Mouse (Mus musculus): Measurements from ENCODE around the gene Esr1. TPM values are rescaled to one million over a fixed set of nuclear protein-coding genes. Genes with fewer than 3 reads are reported as not detected.

Gene Esr1
- polyA plus RNA-seq, 1 experiment from 2014 or later, result 0.05 TPM

DNA sequence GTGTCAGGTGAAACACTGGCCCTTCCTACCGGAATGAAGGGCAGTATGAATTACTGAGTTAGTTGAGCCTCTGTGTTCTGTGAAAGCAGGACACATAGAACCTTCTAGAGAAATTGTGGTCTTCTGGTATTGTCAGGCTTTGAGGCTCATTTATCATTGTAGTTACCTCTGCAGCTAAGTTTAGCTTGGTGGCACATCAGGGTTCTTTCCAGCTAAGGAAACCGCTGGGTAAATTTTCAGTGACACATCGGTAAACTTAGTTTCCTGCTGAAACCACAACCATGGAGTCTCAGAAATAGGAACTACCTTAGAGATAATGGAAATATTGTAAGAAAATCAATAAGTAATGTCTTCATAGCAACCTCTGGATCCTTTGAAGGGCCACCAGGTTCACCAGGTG, 366.0 kb downstream of the Esr1 start:
- H3K9me3 ChIP-seq (ENCODE audit: control insufficient read depth, low read length), result no peaks in the 10 kb centered on the region
- DNase-seq (ENCODE audit: low spot score) (no peak), ATAC-seq (replicated peaks; ENCODE audit: low FRiP score) (no peak)
- no peaks in the 10 kb centered on the region for H3K36me3 ChIP-seq (ENCODE audit: control insufficient read depth, insufficient read depth, low read length)
- no peak overlapping the region for H3K4me3 ChIP-seq (ENCODE audit: low read depth, low read length)
- WGBS, result 64% methylated on average over 3 of the region's 3 CpGs
- no peaks in the 10 kb centered on the region for H3K27me3 ChIP-seq (replicated peaks; ENCODE audit: control insufficient read depth, insufficient read depth, low read length)
- no peaks in the 10 kb centered on the region for H3K4me1 ChIP-seq (replicated peaks; ENCODE audit: control insufficient read depth, insufficient read depth, low read length)
- H3K9ac ChIP-seq (ENCODE audit: low read depth, low read length), result no peak overlapping the region
- H3K4me2 ChIP-seq, result no peak overlapping the region
- no peak overlapping the region for H3K27ac ChIP-seq (ENCODE audit: low read depth, low read length)

DNA sequence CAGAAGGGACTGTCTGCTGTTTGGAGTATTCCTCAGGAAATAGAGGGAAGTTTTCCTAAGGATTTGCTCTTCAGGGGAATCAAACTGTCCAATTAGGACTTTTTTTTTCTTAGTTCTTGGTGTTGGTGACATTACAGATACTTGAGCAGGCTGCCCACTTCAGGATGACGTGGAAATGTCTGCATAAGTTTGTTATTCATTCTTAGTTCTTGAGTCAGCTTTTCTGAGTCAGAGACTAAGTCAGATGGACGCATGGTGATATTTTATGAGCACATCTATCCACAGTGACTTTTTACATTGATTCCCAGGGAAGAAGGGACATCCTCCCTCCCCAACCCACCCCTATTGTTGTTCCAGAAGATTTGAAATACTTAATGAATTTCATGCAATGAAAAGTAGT, 372.5 kb downstream of the Esr1 start:
- Histone ChIP-seq H3K4me1 (replicated peaks; ENCODE audit: control insufficient read depth, insufficient read depth, low read length) (no peaks in the 10 kb centered on the region), H3K9me3 (ENCODE audit: control insufficient read depth, low read length) (no peaks in the 10 kb centered on the region), H3K4me2 (no peak overlapping the region), H3K4me3 (ENCODE audit: low read depth, low read length) (no peak overlapping the region), H3K27me3 (replicated peaks; ENCODE audit: control insufficient read depth, insufficient read depth, low read length) (no peaks in the 10 kb centered on the region), H3K27ac (ENCODE audit: low read depth, low read length) (no peak overlapping the region), H3K36me3 (ENCODE audit: control insufficient read depth, insufficient read depth, low read length) (no peaks in the 10 kb centered on the region), H3K9ac (ENCODE audit: low read depth, low read length) (no peak overlapping the region)
- WGBS, result 62% methylated on average over 2 of the region's 2 CpGs
- DNase-seq (ENCODE audit: low spot score), result no peak
- ATAC-seq (replicated peaks; ENCODE audit: low FRiP score), result no peak

DNA sequence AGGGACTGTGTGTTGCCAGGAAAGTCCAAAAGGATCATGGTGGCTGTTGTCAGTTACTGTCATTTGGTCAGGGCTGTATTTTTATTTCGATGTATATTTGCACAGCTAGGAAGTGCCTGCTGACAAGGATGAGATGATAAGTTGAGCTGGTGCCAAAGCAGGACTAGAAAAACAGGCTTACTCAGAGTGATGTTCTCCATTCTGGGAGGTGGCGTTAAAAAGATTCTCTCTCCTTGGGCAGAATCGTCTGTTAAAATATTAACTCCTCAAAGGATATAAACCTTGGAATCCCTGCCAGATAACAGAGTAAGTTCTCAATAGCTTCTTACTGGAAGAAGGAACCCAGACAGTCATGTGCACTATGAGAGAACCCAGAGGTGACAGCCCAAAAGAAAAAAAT, 382.4 kb downstream of the Esr1 start:
- Histone ChIP-seq H3K4me2 (no peak overlapping the region), H3K9ac (ENCODE audit: low read depth, low read length) (no peak overlapping the region), H3K27ac (ENCODE audit: low read depth, low read length) (no peak overlapping the region), H3K36me3 (ENCODE audit: control insufficient read depth, insufficient read depth, low read length) (no peaks in the 10 kb centered on the region), H3K9me3 (ENCODE audit: control insufficient read depth, low read length) (no peaks in the 10 kb centered on the region), H3K4me3 (ENCODE audit: low read depth, low read length) (no peak overlapping the region), H3K4me1 (replicated peaks; ENCODE audit: control insufficient read depth, insufficient read depth, low read length) (no peaks in the 10 kb centered on the region), H3K27me3 (replicated peaks; ENCODE audit: control insufficient read depth, insufficient read depth, low read length) (no peaks in the 10 kb centered on the region)
- DNase-seq (ENCODE audit: low spot score), result no peak
- ATAC-seq (replicated peaks; ENCODE audit: low FRiP score), result no peak
- 66% methylated on average over 3 of the region's 3 CpGs for WGBS

DNA sequence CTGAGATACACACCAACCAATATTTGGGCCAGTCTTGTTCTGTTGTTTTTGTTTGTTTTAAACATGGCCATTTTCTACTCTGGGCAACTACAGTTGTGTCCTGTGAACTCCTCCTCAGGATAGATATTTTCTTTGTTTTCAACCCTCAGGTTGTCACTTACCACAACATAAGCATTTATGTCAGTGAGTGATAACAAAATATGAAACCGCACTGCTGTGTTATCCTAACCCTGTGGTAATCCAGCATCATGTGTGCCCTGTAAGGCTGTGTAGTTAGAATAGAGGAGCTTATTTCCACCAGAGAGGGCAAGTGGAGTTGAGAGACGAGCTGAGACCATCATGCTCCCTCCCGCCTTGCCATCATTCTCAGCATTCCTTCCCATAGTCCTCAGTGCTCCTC, 385.2 kb downstream of the Esr1 start:
- WGBS, result 76% methylated on average over 3 of the region's 3 CpGs
- Histone ChIP-seq H3K36me3 (ENCODE audit: control insufficient read depth, insufficient read depth, low read length) (no peaks in the 10 kb centered on the region), H3K27me3 (replicated peaks; ENCODE audit: control insufficient read depth, insufficient read depth, low read length) (no peaks in the 10 kb centered on the region)

DNA sequence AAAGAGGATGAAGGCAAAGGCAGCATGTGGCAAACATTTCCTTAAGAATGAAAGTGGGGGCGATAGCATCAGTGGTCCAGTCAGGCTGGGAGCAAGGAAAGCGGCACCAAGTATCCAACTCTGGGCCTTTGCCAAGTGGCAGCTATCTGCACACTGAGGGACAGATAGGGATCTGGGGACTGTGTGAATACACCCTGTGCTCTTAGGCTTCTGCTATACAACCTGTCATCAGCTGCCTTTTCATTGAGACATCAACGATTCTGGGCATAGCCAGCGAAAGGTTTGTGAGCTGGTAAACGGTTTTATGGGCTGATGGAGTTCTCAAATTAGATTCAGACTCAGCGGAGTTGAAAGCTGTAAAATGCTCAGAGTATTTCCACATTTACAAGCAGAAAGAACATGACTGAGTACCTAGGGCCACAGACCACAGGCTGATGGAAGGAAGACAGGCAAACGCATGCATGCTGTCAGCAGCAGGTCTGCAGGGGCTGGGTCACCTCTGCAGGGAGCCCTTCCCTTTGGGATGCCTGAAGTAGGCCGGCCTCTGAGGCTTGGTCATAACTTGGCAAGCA, 397.5 kb downstream of the Esr1 start:
- no peak overlapping the region for H3K9ac ChIP-seq (ENCODE audit: low read depth, low read length)
- H3K36me3 ChIP-seq (ENCODE audit: control insufficient read depth, insufficient read depth, low read length), result no peaks in the 10 kb centered on the region
- no peak overlapping the region for H3K27ac ChIP-seq (ENCODE audit: low read depth, low read length)
- 79% methylated on average over 8 of the region's 8 CpGs for WGBS
- no peak for DNase-seq (ENCODE audit: low spot score)
- no peak overlapping the region for H3K4me2 ChIP-seq
- H3K9me3 ChIP-seq (ENCODE audit: control insufficient read depth, low read length), result no peaks in the 10 kb centered on the region
- no peak for ATAC-seq (replicated peaks; ENCODE audit: low FRiP score)
- no peak overlapping the region for H3K4me3 ChIP-seq (ENCODE audit: low read depth, low read length)
- no peaks in the 10 kb centered on the region for H3K4me1 ChIP-seq (replicated peaks; ENCODE audit: control insufficient read depth, insufficient read depth, low read length)
- H3K27me3 ChIP-seq (replicated peaks; ENCODE audit: control insufficient read depth, insufficient read depth, low read length), result no peaks in the 10 kb centered on the region

More for the DNA sequence above, 385.2 kb downstream of the Esr1 start:
- no peaks in the 10 kb centered on the region for H3K4me1 ChIP-seq (replicated peaks; ENCODE audit: control insufficient read depth, insufficient read depth, low read length)
- H3K27ac ChIP-seq (ENCODE audit: low read depth, low read length), result no peak overlapping the region
- no peak for DNase-seq (ENCODE audit: low spot score)
- no peak overlapping the region for H3K4me2 ChIP-seq
- H3K9me3 ChIP-seq (ENCODE audit: control insufficient read depth, low read length), result no peaks in the 10 kb centered on the region
- no peak overlapping the region for H3K4me3 ChIP-seq (ENCODE audit: low read depth, low read length)
- no peak for ATAC-seq (replicated peaks; ENCODE audit: low FRiP score)
- no peak overlapping the region for H3K9ac ChIP-seq (ENCODE audit: low read depth, low read length)

DNA sequence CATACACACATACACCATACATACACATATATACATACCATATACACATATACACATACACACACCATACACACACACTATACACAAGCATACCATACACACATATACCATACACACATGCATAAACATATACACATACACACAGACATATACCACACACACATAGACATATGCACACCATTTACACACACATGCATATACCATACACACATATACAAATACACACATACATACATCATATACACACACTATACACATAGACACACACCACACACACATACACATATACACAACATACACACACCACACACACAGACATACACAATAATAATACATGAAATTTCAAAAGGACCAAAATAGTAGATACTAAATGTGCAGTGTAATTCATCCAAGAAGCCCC, 400.6 kb downstream of the Esr1 start:
- DNase-seq (ENCODE audit: low spot score), result no peak
- H3K9ac ChIP-seq (ENCODE audit: low read depth, low read length), result no peak overlapping the region
- H3K27ac ChIP-seq (ENCODE audit: low read depth, low read length), result no peak overlapping the region
- no peak overlapping the region for H3K4me2 ChIP-seq
- no peaks in the 10 kb centered on the region for H3K27me3 ChIP-seq (replicated peaks; ENCODE audit: control insufficient read depth, insufficient read depth, low read length)
- no peaks in the 10 kb centered on the region for H3K9me3 ChIP-seq (ENCODE audit: control insufficient read depth, low read length)
- H3K36me3 ChIP-seq (ENCODE audit: control insufficient read depth, insufficient read depth, low read length), result no peaks in the 10 kb centered on the region
- no peak overlapping the region for H3K4me3 ChIP-seq (ENCODE audit: low read depth, low read length)
- H3K4me1 ChIP-seq (replicated peaks; ENCODE audit: control insufficient read depth, insufficient read depth, low read length), result no peaks in the 10 kb centered on the region
- ATAC-seq (replicated peaks; ENCODE audit: low FRiP score), result no peak

DNA sequence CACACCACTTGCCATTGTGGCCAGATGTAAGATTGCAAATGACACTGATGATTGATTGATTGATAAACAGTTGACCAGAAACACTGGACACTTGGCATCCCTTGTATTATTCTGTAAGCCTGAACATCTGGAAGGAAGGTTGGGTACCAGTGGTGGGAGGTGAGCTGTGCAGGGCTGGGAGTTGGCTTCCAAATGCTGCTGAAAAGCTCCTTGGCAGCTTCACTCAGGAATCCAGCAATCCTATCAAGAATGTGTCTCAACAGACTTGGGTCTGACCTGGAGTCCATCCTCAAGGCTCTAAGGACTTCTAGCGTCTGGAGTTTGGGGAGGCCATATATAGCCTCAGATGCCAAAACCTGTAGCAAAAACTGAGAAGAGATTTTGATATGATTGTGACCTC, 403.6 kb downstream of the Esr1 start:
- no peak overlapping the region for H3K4me3 ChIP-seq (ENCODE audit: low read depth, low read length)
- WGBS, result 78% methylated on average over 1 of the region's 1 CpGs
- no peak for ATAC-seq (replicated peaks; ENCODE audit: low FRiP score)

DNA sequence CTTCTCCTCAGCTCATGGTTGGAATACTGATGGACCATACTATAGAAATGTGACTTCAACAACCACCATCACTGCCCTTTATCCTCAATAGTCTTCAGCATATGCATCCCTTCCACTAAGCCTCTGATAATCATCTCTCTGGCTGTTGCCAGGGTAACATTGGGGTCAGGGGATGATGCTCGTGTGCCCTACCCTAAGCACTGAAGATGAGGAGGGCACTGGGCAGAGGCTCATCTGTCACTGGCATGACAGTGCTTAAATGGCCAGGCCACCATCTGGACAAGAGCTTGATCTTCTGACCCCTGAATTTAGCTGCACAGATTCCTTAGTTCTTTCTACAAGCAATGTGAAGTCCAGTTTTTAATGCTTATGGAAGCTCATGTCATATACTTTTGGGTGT, 405.8 kb downstream of the Esr1 start:
- Histone ChIP-seq H3K9ac (ENCODE audit: low read depth, low read length) (no peak overlapping the region), H3K36me3 (ENCODE audit: control insufficient read depth, insufficient read depth, low read length) (no peaks in the 10 kb centered on the region), H3K4me3 (ENCODE audit: low read depth, low read length) (no peak overlapping the region), H3K4me2 (no peak overlapping the region), H3K27ac (ENCODE audit: low read depth, low read length) (no peak overlapping the region), H3K4me1 (replicated peaks; ENCODE audit: control insufficient read depth, insufficient read depth, low read length) (no peaks in the 10 kb centered on the region), H3K9me3 (ENCODE audit: control insufficient read depth, low read length) (no peaks in the 10 kb centered on the region), H3K27me3 (replicated peaks; ENCODE audit: control insufficient read depth, insufficient read depth, low read length) (no peaks in the 10 kb centered on the region)
- ATAC-seq (replicated peaks; ENCODE audit: low FRiP score), result no peak
- DNase-seq (ENCODE audit: low spot score), result no peak
- 55% methylated on average over 1 of the region's 1 CpGs for WGBS

More for the DNA sequence above, 403.6 kb downstream of the Esr1 start:
- no peak for DNase-seq (ENCODE audit: low spot score)
- no peak overlapping the region for H3K27ac ChIP-seq (ENCODE audit: low read depth, low read length)
- no peaks in the 10 kb centered on the region for H3K27me3 ChIP-seq (replicated peaks; ENCODE audit: control insufficient read depth, insufficient read depth, low read length)
- H3K9me3 ChIP-seq (ENCODE audit: control insufficient read depth, low read length), result no peaks in the 10 kb centered on the region
- H3K36me3 ChIP-seq (ENCODE audit: control insufficient read depth, insufficient read depth, low read length), result no peaks in the 10 kb centered on the region
- H3K4me1 ChIP-seq (replicated peaks; ENCODE audit: control insufficient read depth, insufficient read depth, low read length), result no peaks in the 10 kb centered on the region
- H3K4me2 ChIP-seq, result no peak overlapping the region
- no peak overlapping the region for H3K9ac ChIP-seq (ENCODE audit: low read depth, low read length)

DNA sequence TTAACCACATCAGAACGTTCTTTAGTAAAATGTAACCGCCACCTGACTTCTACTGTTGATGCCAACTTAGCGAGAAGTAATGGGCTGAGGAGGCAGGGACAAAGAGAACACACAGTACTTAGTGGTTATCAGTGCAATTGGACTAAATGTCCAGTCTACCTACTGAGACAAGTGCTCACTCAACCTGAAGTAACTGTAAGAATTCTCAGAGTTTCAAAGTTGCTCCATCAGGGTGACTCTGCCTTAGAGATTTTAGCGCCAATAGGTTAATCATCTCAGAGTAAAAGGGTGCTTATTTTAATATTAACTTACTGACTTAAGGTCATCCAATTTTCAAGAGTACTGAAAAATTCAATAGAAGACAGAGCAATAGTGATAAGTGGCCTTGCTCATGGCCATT, 414.5 kb downstream of the Esr1 start:
- no peak overlapping the region for H3K4me2 ChIP-seq
- H3K27ac ChIP-seq (ENCODE audit: low read depth, low read length), result no peak overlapping the region
- H3K36me3 ChIP-seq (ENCODE audit: control insufficient read depth, insufficient read depth, low read length), result no peaks in the 10 kb centered on the region
- H3K27me3 ChIP-seq (replicated peaks; ENCODE audit: control insufficient read depth, insufficient read depth, low read length), result no peaks in the 10 kb centered on the region
- H3K4me1 ChIP-seq (replicated peaks; ENCODE audit: control insufficient read depth, insufficient read depth, low read length), result no peaks in the 10 kb centered on the region
- ATAC-seq (replicated peaks; ENCODE audit: low FRiP score) (no peak), DNase-seq (ENCODE audit: low spot score) (no peak)
- no peaks in the 10 kb centered on the region for H3K9me3 ChIP-seq (ENCODE audit: control insufficient read depth, low read length)
- H3K9ac ChIP-seq (ENCODE audit: low read depth, low read length), result no peak overlapping the region
- 89% methylated on average over 4 of the region's 4 CpGs for WGBS
- H3K4me3 ChIP-seq (ENCODE audit: low read depth, low read length), result no peak overlapping the region

All from liver, embryonic 11.5 days (tissue).